Mouse (Mus musculus) liver, adult 2 months (tissue): Measurements from ENCODE around the gene Sema4b. TPM values are rescaled to one million over a fixed set of nuclear protein-coding genes. Genes with fewer than 3 reads are reported as not detected.

Experiments used
- DNase-seq: peaks from one replicate; pipeline ENCODE4 v3.0.0-alpha.2; 2011; ENCODE audit warnings: low read depth, low spot score; ENCODE audit errors: extremely low read depth
- H3K27ac ChIP-seq: fragments of 200-500 bp; replicated peaks from 2 replicates; pipeline ENCODE4 v1.5.1; 2012; ENCODE audit warnings: low read depth, mild to moderate bottlenecking, control low read depth, inconsistent platforms, low read length; ENCODE audit not compliant: insufficient read depth
- H3K27me3 ChIP-seq: fragments of 200-500 bp; 2 replicates; pipeline ENCODE4 v1.6.1; 2012; ENCODE audit warnings: mild to moderate bottlenecking, moderate library complexity, low read length, inconsistent platforms; ENCODE audit not compliant: control insufficient read depth, insufficient read depth
- H3K36me3 ChIP-seq: fragments of 200-500 bp; 2 replicates; pipeline ENCODE4 v1.6.1; 2012; ENCODE audit warnings: low read length, inconsistent platforms; ENCODE audit not compliant: control insufficient read depth, insufficient read depth
- H3K4me1 ChIP-seq: fragments of 200-500 bp; 2 replicates; pipeline ENCODE4 v1.6.1; 2011; ENCODE audit warnings: low read length; ENCODE audit not compliant: control insufficient read depth, insufficient read depth
- H3K4me3 ChIP-seq: fragments of 200-500 bp; 2 replicates; pipeline ENCODE4 v1.5.1; 2011; ENCODE audit warnings: low read depth, mild to moderate bottlenecking, control low read depth, low read length, moderate library complexity; ENCODE audit not compliant: insufficient read depth
- H3K79me2 ChIP-seq: fragments of 200-500 bp; 2 replicates; pipeline ENCODE4 v1.6.1; 2012; ENCODE audit warnings: inconsistent platforms, mild to moderate bottlenecking, low read length, moderate library complexity; ENCODE audit not compliant: control insufficient read depth, insufficient read depth
- H3K9ac ChIP-seq: fragments of 200-500 bp; 2 replicates; pipeline ENCODE4 v1.6.1; 2012; ENCODE audit warnings: low read depth, mild to moderate bottlenecking, control low read depth, inconsistent platforms, low read length
- CTCF ChIP-seq: fragments of 200-500 bp; IDR thresholded peaks from 2 replicates; pipeline ENCODE4 v1.5.1; 2011; ENCODE audit warnings: low read depth, low read length, control low read depth
- POLR2A ChIP-seq: fragments of 200-500 bp; IDR thresholded peaks from 2 replicates; pipeline ENCODE4 v1.6.1; 2011; ENCODE audit warnings: low read length, control low read depth; ENCODE audit not compliant: insufficient read depth; ENCODE audit errors: extremely low read depth
- WGBS: fragments of 180-500 bp; shearing (Covaris S2); methylation state at CpG from one replicate; pipeline ENCODE4 v1.1.7; 2018; 5-methylcytosine and 5-hydroxymethylcytosine counted together
- polyA plus RNA-seq: library from polyadenylated mRNA; depleted of rRNA; stranded (reverse); fragments of >200 nt; gene quantifications from 2 replicates; pipeline ENCODE4 v1.2.3, GENCODE M21; 2012
- total RNA-seq: library from RNA; depleted of rRNA; stranded (reverse); fragments of >200 nt; gene quantifications from 2 replicates; pipeline ENCODE4 v1.2.3, GENCODE M21; 2014

Gene Sema4b
- total and polyA plus RNA-seq, 2 experiments: 3.7 to 4.4 TPM

DNA sequence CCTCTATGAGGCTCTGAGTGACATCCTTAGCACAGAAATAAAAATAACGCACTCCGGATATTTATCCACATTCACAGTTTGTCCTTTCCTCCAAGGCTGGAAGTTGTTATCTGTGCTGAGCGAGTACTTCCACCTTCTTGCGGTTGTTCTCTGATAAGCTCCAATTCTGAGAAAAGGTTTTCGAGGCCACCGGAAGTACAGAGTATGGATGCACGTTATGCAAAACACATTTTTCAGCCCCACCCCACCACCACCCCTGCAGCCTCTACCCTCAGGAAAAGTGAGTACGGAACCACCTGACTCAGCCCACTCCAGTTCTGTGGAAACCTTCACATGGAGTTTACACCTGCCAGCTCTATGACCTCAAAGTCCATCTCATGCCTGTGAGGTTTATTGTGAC lies 40.6 kb upstream of the Sema4b start:
- no peak overlapping the region for H3K27ac ChIP-seq
- H3K79me2 ChIP-seq: no peaks in the 10 kb centered on the region
- no peaks in the 10 kb centered on the region for H3K36me3 ChIP-seq
- H3K4me3 ChIP-seq: no peak overlapping the region
- H3K4me1 ChIP-seq: no peaks in the 10 kb centered on the region
- H3K9ac ChIP-seq: no peak overlapping the region
- H3K27me3 ChIP-seq: no peaks in the 10 kb centered on the region
- 82% methylated on average over 8 of the region's 8 CpGs for WGBS
- no peak for DNase-seq
- no peak for TF ChIP-seq POLR2A
- TF ChIP-seq CTCF: no peak

DNA sequence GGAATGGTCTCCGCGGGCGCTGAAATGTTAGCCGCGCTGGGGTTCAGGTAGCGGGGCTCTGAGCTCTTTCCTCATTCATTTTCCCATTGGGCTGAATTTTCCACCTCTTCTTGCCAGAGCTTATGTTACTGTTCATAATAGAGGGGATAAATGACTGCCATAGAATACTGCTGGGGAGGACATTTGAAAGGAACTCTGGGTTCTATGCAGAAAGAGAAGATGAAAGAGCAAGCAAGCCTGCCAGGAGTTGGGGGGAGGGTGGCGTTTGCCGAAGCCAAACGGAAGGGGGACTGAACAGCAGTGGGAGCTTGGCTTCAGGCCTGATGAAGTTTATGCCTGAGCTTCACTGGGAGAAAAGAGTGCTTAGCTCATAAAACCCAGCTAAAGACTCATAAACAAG lies 37.3 kb upstream of the Sema4b start:
- Histone ChIP-seq H3K4me1 (peaks cover 3% of the 10 kb centered on the region), H3K27me3 (no peaks in the 10 kb centered on the region), H3K36me3 (no peaks in the 10 kb centered on the region), H3K79me2 (no peaks in the 10 kb centered on the region), H3K9ac (no peak overlapping the region), H3K27ac (no peak overlapping the region), H3K4me3 (no peak overlapping the region)
- DNase-seq: no peak
- WGBS: 61% methylated on average over 9 of the region's 9 CpGs
- TF ChIP-seq CTCF: no peak
- no peak for TF ChIP-seq POLR2A

DNA sequence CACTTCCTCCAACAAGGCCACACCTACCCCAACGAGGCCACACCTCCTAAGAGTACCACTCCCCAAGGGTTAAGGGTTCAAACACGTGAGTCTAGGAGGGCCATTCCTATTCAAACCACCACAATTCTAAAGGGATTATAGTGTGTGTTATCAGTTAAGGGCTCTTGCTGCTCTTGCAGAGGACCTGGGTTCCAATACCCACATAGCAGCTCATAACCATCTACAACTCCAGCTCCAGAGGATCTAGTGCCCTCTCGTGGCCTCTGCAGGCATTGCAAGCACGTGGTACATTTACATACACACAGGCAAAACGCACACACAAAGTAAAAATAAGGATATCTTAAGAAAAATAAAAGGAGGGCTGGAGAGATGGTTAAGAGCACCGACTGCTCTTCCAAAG lies 34.5 kb upstream of the Sema4b start:
- Histone ChIP-seq H3K9ac (no peak overlapping the region), H3K27me3 (no peaks in the 10 kb centered on the region), H3K4me3 (no peak overlapping the region), H3K27ac (no peak overlapping the region), H3K36me3 (no peaks in the 10 kb centered on the region), H3K4me1 (peaks cover 9% of the 10 kb centered on the region), H3K79me2 (no peaks in the 10 kb centered on the region)
- TF ChIP-seq CTCF: peak; percentile 67
- TF ChIP-seq POLR2A: no peak
- DNase-seq: peak; percentile 26
- 72% methylated on average over 6 of the region's 6 CpGs for WGBS

DNA sequence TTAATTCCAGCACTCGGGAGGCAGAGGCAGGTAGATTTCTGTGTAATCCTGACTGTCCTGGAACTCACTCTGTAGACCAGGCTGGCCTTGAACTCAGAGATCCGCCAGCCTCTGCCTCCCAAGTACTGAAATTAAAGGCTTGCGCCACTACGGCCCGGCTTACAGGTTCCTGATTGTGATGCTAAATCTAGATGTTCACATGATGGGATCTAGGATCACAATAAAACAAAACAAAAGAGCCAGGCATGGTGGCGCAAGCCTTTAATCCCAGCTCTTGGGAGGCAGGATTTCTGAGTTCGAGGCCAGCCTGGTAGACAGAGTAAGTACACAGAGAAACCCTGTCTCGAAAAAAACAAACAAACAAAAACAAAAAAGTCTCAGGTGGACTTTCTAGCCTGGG lies 33.9 kb upstream of the Sema4b start:
- peaks cover 9% of the 10 kb centered on the region for H3K4me1 ChIP-seq
- H3K36me3 ChIP-seq: no peaks in the 10 kb centered on the region
- H3K27me3 ChIP-seq: no peaks in the 10 kb centered on the region
- DNase-seq: no peak
- 81% methylated on average over 8 of the region's 8 CpGs for WGBS
- H3K9ac ChIP-seq: no peak overlapping the region
- no peaks in the 10 kb centered on the region for H3K79me2 ChIP-seq
- H3K27ac ChIP-seq: no peak overlapping the region
- no peak overlapping the region for H3K4me3 ChIP-seq
- TF ChIP-seq POLR2A (no peak), CTCF (no peak)

DNA sequence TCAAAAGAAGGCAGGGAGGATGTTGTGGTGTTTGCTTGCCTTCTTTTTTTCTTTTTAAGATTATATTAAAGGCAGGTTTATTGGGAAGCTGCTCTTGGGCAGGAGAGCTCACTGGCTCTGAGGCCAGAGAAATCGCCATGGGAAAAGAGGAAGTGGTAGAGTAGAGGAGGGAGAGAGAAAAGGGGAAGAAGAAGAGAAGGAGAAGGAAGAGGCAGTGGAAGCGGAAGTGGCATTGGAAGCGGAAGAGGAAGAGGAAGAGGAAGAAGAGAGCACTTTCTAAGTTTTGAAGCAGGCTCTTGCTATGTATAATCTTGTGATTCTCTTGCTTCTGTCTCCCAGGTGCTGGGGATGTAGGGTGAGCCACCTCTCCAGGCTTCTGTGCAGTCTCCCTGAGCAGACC lies 32.0 kb upstream of the Sema4b start:
- Histone ChIP-seq H3K9ac (no peak overlapping the region), H3K27ac (no peak overlapping the region), H3K79me2 (no peaks in the 10 kb centered on the region), H3K4me3 (no peak overlapping the region), H3K4me1 (peaks cover 9% of the 10 kb centered on the region), H3K36me3 (no peaks in the 10 kb centered on the region), H3K27me3 (no peaks in the 10 kb centered on the region)
- DNase-seq: no peak
- 84% methylated on average over 3 of the region's 3 CpGs for WGBS
- no peak for TF ChIP-seq CTCF
- TF ChIP-seq POLR2A: no peak

DNA sequence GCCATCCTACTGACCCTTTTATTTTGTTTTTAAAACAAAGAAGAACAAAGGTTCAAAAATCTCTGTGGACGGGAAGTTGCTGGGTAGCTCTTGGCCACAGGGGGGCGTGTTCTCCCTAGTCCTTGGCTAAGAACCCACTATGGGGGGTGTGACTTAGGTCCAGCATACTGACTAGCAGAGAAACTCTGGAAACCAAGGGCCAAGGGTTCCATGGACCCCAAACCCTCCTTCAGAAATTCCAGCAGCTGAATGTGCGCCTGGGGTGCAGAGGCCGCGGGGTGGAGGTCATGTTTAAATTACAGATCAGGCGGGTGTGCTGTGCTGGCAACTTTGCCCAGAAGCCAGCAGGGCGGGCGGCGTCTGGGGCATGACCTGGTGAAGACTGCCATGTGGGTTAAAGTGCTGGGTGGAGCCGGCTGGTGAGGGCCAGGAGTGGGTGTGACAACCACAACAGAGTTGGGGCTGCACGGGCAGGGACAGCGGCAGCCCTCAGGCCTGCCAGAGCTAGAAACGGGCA lies 29.9 kb upstream of the Sema4b start:
- WGBS: 20% methylated on average over 13 of the region's 13 CpGs
- Histone ChIP-seq H3K27me3 (no peaks in the 10 kb centered on the region), H3K36me3 (no peaks in the 10 kb centered on the region), H3K4me1 (peaks cover 9% of the 10 kb centered on the region), H3K9ac (no peak overlapping the region), H3K27ac (peak overlapping the region; percentile 38), H3K4me3 (no peak overlapping the region), H3K79me2 (no peaks in the 10 kb centered on the region)
- peak; percentile 83 for DNase-seq
- TF ChIP-seq CTCF (peak; percentile 69), POLR2A (no peak)
